Mouse (Mus musculus): ENCODE results near the gene Trio.

GRCm38 (mm10) chr15:27840125-27840524 lies 185.5 kb downstream of the Trio start:
- TF ChIP-seq CTCF (IDR thresholded peaks at IDR 0.05; ENCODE audit: borderline replicate concordance, insufficient read depth, low read depth, low read length) (no peak), POLR2A (IDR thresholded peaks at IDR 0.05; ENCODE audit: borderline replicate concordance, insufficient read depth, low read length) (no peak)
